Mouse (Mus musculus) layer of hippocampus, adult 9-10 months (tissue): Measurements from ENCODE around the gene Ngb.

Experiments
- DNase-seq: peaks from one replicate; pipeline ENCODE4 v3.0.0; 2022; ENCODE audit warnings: low spot score

The Ngb gene

GRCm38 (mm10) chr12:87102165-87102631 is at the start of gene Ngb:
TSS of gene Ngb (minus strand) at chr12:87102539.
- no peak for DNase-seq

- DNase-seq = no peak
These were observed 47.1 kb upstream of the Ngb start for GRCm38 (mm10) chr12:87149471-87149870.

GRCm38 (mm10) chr12:87148136-87148535 is 45.8 kb upstream of the Ngb start:
- DNase-seq = no peak

- DNase-seq = peak; percentile 86
These were observed 45.2 kb upstream of the Ngb start, which contains the start of gene Pomt2 for GRCm38 (mm10) chr12:87147395-87148089. TSS of gene Pomt2 (minus strand) at chr12:87147968.

- DNase-seq = peak; percentile 75
These were observed 44.6 kb upstream of the Ngb start, which contains the start of gene Gstz1 for GRCm38 (mm10) chr12:87146966-87147365. TSS of gene Gstz1 (plus strand) at chr12:87147165.

GRCm38 (mm10) chr12:87142156-87142555 is 39.8 kb upstream of the Ngb start:
- no peak for DNase-seq

GRCm38 (mm10) chr12:87138768-87139167 is 36.4 kb upstream of the Ngb start:
- no peak for DNase-seq

- DNase-seq = no peak
These were observed 36.0 kb upstream of the Ngb start for GRCm38 (mm10) chr12:87138342-87138701.

GRCm38 (mm10) chr12:87137439-87138341 is 35.4 kb upstream of the Ngb start:
- no peak for DNase-seq

GRCm38 (mm10) chr12:87132784-87133183 is 30.4 kb upstream of the Ngb start:
- no peak for DNase-seq

- DNase-seq = no peak
These were observed 29.9 kb upstream of the Ngb start for GRCm38 (mm10) chr12:87132210-87132609.

- DNase-seq = no peak
These were observed 29.3 kb upstream of the Ngb start for GRCm38 (mm10) chr12:87131619-87132018.

GRCm38 (mm10) chr12:87131181-87131580 is 28.8 kb upstream of the Ngb start:
- no peak for DNase-seq

GRCm38 (mm10) chr12:87130224-87130623 is 27.9 kb upstream of the Ngb start:
- DNase-seq = no peak

GRCm38 (mm10) chr12:87127256-87127655 is 24.9 kb upstream of the Ngb start:
- DNase-seq = no peak

- no peak for DNase-seq
These were observed 19.7 kb upstream of the Ngb start for GRCm38 (mm10) chr12:87121918-87122589.

GRCm38 (mm10) chr12:87107357-87107977 is 5.1 kb upstream of the Ngb start:
- DNase-seq = no peak

- DNase-seq = no peak
These were observed 2.5 kb upstream of the Ngb start for GRCm38 (mm10) chr12:87104796-87105195.

- DNase-seq = no peak
These were observed 1.1 kb upstream of the Ngb start for GRCm38 (mm10) chr12:87103471-87103870.

GRCm38 (mm10) chr12:87100331-87100730 is 2.0 kb downstream of the Ngb start:
- no peak for DNase-seq

GRCm38 (mm10) chr12:87093671-87094070 is 8.7 kb downstream of the Ngb start:
- DNase-seq = no peak

GRCm38 (mm10) chr12:87093249-87093648 is 9.1 kb downstream of the Ngb start:
- DNase-seq = no peak
